Mouse (Mus musculus) WW6 (cell line): Measurements from ENCODE around the gene Ube2b.

Experiments
- DNase-seq: peaks from one replicate; pipeline ENCODE4 v3.0.0-alpha.2; 2013; ENCODE audit warnings: low read depth, low spot score

The Ube2b gene

DNA sequence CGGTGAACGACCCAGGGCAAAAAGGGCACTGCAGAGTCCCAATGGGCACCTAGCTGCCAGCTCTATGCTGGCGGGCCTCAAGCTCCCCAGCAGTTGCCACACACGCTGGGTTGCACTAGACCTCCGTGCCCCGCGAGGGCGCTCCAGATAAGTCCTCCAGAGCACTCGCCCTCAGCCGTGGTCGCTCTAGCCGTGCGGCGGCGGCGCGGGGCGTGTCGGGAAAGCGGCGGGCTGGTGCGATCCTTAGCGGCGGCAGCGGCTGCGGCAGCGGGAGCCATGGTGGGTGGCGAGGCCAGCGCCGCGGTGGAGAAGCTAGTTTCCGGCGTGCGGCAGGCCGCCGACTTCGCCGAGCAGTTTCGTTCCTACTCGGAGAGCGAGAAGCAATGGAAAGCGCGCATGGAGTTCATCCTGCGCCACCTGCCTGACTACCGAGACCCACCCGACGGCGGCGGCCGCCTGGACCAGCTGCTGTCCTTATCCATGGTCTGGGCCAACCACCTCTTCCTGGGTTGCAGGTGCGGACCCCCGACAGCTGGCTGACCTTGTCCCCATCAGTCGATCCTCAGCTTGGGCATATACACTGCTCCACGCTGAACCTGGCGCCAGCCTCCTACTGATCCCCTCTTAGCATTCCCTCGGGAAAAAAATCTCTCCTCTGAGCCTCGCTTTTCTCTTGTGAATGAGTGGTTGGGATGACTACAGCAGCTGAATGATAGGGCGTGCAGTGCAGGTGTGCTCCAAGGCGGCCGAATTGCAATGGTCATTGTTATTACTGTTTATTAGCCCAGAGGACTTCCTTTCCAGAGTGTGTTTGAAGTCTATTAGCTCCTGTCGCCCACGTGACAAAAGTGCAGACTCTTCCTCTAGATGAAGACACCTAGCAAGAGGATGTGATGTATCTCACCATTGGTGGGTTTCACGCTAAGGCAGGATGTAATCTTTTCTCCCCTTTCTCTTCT is 32.8 kb downstream of the Ube2b start, which contains the start of gene Cdkn2aipnl:
Cdkn2aipnl (plus strand) TSS at position 219 of the 959 bp plus-strand sequence.
- peak; percentile 92 for DNase-seq

DNA sequence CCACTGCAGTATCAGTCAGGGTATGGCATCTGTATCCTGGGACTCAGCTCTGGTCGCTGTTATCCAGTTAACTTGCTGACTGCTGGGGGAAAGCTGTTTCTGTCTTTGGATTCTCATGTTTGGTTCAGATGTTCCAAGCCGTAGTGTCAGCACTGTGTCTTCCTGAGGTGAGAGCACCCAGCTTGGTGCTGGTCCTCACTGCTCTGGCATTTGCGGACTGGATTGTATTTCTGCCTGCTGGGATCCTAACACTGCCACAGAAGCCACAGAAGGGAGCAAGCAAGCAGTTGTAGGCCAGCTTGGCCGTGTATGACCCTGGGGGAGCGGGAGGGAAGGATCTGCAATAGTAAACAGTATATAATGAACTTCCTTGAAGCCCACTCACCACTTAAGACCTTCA is 33.9 kb downstream of the Ube2b start:
- no peak for DNase-seq

DNA sequence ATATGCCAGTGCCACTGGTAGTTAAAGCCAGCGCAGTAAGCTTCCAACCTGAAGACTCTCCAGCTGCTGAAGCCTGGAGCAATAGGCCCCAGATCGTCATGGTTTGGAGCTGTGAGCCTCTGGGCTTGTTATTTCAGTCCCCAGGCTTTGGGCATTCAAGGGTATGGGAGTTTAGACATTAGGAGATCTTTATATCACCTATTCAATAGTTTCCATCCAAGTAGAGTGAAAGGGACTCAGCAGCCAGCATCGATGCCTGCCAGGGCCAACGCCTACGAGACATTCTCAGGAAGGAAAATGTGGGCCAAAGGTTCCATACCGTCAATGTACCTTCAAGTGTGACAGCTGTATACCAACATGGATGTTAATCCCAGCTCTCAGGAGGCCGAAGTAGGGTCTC is 38.3 kb downstream of the Ube2b start:
- DNase-seq = no peak

- DNase-seq = no peak
Observed at GRCm38 (mm10) chr11:51961761-51962160, 38.8 kb downstream of the Ube2b start.

- DNase-seq = no peak
Observed at GRCm38 (mm10) chr11:51960967-51961471, 39.5 kb downstream of the Ube2b start.

DNA sequence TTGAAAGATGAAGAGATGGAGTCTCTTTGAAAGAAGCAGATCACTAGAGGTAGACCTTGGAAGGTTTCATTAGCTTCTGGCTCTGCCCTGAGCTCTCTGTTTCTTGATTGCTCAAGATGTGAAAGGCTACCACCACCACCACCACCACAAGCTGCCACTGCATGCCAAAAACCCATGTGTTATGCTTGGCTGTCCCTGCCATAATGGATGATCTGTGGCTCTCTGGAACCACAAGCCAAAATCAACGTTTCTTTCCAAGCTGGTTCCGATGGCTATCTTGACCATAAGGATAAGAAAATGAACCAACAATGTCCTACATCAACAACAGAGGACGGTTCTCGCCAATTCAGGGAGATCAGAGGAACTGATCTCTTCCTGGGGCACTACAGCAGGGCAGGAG is 40.5 kb downstream of the Ube2b start:
- no peak for DNase-seq

GRCm38 (mm10) chr11:51959511-51959910 is 41.1 kb downstream of the Ube2b start:
- DNase-seq = no peak

DNA sequence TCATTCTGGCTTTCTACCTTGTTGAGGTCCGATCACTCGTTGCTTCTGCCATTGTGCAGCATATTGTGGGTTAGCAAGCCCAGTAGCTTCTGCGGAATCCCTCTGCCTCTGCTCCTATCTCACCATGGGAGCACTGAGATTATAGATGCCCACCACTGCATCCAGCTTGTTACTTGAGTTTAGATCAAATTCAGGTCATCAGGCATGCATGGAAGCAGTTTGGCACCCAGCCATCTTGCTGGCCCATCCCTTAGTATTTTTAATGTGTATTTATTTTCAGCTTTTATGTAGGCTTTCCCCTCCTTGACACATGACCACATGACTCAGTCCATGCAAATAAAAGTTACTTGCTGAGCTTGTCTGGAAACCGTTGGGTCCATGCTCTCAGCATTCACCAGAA is 42.8 kb downstream of the Ube2b start:
- no peak for DNase-seq

- DNase-seq = no peak
Observed at GRCm38 (mm10) chr11:51956112-51956511, 44.5 kb downstream of the Ube2b start.

DNA sequence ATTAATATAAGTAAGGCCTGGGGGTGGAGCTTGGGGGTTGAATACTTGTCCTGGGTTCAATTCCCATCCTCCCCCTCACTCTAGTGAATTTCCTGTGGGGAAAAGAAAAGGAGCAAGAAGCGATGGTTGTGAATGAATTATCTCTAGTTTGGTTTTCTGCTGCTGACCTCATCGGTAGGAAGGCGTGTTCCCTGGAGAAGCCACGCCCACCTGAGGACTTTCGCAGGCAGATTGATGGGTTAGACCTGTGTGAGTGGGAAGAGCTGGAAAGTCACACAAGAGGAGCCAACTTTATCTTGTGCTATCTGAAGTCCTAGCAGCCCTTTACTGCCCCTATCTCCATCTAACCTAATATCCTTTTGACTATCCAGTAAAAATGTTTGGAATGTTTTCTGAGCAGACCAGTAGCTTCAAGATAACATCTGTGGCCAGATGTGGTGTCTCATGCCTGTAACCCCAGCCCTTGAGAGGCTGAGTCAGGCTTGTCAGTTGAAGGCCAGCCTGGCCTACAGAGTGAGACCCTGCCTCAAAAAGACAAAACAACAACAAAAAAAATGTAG is 48.6 kb downstream of the Ube2b start:
- DNase-seq = no peak

DNA sequence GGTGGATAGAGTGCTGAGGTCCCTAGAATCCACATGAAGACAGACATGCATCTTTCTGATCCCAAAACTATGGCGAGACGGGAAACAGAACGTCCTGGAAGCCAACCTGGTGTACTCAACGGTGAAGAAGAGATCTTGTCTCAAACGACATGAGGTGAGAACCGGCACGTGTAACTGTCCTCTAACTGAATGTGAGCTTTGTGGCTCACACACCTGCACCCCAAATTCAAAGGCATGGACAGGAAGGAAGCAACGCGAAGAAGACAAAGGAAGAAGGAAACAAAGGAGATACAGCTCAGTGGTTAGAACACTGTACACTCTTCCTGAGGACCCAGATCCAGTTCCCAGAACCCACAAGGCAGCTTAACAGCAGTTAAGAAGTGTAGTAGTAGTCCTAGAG is 50.6 kb downstream of the Ube2b start:
- no peak for DNase-seq

DNA sequence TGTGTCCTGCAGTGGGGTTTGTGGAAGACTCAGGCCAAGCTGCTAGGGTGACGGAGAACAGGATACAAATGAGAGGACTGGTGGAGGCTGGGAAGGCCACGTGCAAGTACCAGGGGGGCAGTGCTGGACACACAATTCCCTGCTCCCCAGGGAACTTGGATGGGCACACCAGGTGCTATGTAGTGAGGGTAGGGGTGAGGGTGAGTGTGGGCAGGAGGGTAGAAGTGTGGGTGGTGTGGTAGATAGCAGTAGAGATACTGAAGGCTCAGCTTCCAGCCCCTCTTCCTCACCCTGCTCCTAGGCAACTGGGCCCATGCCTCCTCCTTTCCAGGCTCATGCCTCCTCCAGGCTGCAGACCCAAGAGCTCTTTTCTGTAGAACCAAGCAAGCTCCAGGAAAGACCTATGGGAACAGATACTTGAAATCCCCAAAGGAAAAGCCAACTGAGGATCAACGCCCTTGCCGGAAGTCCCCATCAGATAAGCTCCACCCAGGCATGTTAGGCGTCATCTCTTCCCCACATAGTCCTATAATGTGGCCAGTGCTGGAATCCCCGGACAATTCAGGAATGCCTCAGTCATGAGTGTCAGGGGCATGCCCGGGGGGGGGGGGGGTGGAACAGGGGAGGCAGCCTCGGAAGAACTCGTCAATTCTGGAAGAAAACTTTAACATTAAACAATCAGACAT is 51.3 kb downstream of the Ube2b start:
- no peak for DNase-seq

GRCm38 (mm10) chr11:51946144-51946543 is 54.4 kb downstream of the Ube2b start:
- DNase-seq = no peak

GRCm38 (mm10) chr11:51945548-51945947 is 55.0 kb downstream of the Ube2b start:
- no peak for DNase-seq

GRCm38 (mm10) chr11:51944239-51944638 is 56.3 kb downstream of the Ube2b start:
- DNase-seq = no peak

DNA sequence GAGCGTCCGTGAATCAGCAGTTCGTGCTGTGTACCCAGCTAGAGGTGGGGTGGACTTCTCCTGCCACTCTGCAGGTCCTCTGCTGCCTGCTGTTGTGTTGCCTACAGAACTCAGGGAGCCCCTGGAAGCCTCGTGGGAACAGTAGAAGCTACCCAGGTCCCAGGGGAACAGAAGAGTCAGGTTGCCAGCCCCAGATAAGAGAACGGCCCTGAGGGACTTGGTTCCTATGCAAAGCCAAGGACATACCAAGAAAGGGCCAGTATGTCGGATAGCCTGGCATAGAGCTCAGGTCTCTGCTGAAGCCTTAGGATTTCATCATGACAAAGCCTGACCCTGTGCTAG is 57.1 kb downstream of the Ube2b start:
- DNase-seq = no peak

DNA sequence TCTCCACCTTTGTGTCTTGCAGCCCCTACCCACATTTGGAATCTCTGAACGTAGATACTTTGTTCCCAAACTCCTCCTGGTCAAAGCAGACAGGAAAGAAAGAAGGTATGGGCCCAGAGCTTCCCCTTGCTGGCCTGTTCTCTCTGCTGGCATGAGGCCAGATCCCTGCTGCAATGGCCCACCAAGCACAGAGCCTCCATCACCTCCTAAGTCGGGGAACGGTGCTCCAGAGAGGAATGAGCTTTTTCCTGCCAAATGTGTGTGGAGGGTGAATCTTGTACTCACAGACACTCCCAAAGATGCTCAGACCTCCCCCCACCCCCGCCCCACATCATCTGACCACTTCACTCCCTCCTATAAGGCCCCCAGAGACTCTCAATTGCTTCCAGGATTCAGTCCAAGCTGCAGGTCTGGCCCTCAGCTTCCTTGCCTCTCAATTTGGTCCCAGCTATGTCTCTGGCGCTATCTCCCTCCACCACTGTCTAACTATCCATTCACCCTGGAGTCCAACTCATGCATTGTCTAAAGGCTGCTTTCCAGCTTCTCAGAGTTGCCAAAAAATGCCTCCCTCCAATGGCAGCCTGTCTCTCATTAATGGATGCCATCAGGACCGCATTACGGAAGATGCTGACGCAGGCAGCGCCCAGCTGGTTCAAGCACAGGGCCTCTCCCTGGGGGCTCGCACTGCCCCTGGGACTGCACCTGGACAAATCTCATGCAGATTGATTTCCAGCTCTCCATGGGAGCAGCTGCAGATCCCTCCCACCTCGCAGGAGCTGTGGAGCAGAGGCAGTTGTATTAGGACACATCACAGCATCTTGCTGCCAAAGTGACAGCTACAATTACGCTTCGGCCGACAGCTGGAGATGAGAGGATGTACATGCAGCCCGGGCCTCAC is 57.7 kb downstream of the Ube2b start:
- DNase-seq = no peak

DNA sequence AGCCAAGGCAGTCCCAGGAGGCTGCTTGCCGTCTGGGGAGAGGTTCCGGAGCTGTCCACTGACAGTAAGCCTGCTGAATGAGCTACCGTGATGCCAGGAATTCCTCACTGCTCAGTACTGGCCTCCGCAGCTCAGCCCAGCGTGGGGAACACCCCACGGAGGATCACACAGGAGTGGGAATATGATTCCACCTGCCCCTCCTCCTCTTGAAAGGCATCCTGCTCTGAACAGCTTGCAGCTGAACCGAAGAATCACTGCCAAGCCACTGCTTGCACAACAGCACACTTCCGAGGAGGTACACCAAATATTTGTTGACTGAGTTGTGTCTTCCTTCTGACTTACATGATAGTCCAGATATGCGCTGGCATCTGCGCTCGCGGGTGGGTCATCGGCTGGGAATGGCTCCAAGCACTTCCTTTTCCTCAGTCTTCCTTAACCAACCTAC is 60.0 kb downstream of the Ube2b start:
- no peak for DNase-seq

- no peak for DNase-seq
Observed at GRCm38 (mm10) chr11:51939590-51939955, 61.0 kb downstream of the Ube2b start.

- DNase-seq = no peak
Observed at GRCm38 (mm10) chr11:51938817-51939589, 61.6 kb downstream of the Ube2b start.

DNA sequence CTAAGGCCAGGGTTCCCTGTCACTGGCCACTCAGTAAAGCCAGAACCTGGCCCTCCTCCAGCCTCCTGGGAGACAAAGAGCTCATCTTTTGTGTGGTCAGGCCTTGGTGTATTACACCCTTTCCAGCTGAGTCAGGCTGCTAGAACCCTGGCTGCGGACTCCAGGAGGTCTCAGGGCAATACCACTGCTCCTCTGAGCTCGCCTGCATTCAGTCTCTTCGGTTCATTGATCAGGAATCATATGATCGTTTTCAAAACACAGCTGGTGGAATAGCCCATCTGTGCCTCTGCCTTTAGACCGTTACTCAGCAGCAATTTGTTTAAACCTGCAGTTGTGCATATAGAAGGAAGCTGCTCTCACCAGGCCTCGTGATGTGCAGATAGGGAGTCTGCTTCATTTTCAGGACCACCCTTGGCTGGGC is 63.2 kb downstream of the Ube2b start:
- DNase-seq = no peak
